Mouse (Mus musculus) NIH3T3 (cell line): ENCODE data around the gene Rasgef1b.
A peak's percentile ranks its signal among the peaks of the same experiment; 100 is the strongest.

Experiments
- DNase-seq: peaks from one replicate; pipeline ENCODE4 v3.0.0-alpha.2; 2012; ENCODE audit warnings: low read depth

Gene Rasgef1b

DNA sequence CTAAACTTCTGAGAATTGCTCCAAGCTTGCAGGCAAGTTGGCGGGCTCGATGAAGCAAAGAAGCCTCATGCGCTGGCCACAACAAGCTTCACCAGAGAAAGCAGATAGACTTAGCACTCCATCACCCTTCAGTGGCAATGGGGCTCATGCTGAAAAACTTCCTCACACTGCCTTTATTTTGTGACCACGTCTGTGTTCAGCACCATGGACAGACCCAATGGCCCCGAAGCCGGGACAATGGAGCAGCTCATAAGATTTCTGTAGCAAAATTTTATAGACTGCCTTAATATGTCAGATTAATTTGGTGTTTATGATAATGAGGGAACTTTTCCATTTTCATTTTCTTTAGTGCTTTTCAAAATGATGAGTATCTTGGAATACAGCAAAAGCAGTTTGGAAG, 21.6 kb downstream of the Rasgef1b start:
- peak; percentile 68 for DNase-seq

DNA sequence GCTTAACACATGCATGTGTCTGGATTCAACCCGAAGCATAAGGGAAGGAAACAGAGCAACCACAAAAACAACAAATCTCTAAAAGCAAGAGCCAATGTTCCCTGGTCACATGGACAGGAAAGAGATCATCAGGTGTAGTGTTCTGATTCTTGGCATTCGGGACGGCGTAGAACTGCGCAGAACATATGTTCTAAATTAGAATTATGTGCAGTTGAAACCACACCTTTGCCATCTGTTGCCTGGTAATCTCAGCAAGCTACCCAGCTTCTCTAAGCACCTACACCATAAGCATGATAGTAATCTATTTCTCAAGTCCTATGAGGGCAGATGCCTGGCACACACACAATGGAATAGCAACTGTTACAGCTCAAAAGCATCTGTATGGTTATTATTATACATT, 27.1 kb downstream of the Rasgef1b start:
- DNase-seq, result no peak

DNA sequence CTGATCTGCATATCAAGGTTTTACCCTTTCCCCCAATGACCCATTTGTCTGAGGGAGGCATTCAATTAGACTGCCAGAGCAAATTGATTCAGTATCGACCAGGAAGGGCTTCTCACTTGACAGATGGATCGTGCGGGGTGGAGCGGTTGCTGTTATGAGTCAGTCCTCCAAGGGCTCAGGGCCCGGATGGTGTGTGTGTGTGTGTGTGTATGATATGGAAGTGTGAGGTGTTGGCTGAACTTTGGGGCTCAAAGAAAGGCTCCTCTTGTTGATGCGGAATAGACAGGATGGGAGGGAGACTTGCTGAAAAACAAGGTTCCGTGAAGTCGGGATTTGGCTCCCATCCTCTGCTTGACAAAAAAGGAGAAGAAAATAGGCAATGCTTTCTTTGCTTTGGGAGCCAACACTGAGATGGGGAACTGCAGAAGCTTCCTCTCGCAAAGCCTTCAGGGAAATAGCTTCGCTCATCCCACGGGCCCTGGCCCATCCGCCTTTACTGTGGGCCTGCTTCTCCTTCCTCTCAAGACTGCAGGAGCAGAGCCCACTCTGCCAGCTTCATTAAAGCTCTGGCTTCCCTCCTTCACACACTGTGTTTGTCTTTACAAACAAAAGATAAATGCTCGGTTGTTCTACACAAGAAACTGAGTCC, 34.0 kb downstream of the Rasgef1b start:
- no peak for DNase-seq

- DNase-seq, result no peak
These were observed 39.0 kb downstream of the Rasgef1b start for GRCm38 (mm10) chr5:99689909-99690308.

DNA sequence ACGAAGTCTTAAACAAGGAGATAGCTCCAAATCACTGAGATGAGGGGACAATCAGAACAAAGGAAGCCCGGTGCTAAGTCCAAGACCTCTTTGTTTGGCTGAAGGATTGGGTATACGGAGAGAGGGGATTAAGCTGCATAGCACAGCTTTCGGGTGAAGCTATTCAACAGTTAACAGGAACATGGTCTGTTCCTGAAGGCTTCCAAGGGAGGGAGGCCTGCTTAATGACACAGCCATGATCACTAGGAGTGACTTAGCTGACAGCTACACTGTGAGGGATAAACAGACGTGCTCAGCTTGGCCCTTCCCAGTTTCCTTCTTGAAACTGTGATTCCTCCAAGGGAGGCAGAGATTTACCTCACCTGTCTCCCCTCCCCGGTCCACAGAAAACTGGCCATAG, 41.0 kb downstream of the Rasgef1b start:
- DNase-seq, result no peak

DNA sequence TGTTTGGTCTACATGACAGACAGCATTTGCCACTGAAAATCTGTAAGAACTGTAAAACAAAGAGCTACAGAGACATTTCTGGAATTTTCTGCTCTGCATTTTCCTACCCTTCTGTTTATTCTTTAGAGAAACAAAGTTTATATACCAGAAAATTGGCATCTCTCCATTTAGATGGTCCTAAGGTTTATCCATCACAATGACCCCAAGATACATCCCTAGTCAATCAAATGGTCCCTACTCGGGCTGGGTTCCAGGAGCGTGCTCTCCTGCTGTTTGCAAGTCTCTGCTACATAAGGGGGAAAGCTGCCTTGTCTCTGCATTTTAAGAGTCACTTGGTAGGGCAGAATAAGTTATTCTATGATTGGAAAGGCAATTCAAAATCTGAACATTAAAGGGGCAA, 44.8 kb downstream of the Rasgef1b start:
- DNase-seq, result no peak

DNA sequence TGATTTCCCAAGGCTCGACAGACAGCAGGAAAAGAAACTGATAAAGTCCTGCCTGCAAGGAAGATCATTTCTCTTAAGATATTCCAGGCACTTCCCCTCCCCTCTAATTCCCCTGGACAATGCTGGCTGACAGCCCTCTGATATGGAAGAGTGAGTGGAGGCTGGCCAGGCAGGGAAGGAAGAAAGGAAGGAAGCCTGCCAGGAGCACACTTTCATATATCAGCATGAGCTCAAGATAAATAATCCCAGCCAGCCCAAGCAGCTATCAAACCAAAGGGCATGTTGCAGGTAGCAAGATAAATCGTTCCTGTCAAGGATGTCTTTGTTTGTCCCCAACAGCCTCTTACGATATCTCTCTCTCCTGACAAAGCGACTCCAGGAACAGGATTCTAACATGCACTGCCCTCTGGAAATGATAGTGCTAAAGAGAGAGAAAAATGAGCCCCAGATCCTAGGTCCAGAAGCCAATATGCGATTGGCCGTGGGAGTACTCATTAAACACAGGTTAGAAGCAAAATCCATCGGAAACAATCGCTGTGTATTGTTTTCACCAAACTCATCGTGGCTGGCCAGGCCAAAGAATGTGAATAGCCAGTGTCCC, 58.8 kb downstream of the Rasgef1b start:
- DNase-seq, result no peak

DNA sequence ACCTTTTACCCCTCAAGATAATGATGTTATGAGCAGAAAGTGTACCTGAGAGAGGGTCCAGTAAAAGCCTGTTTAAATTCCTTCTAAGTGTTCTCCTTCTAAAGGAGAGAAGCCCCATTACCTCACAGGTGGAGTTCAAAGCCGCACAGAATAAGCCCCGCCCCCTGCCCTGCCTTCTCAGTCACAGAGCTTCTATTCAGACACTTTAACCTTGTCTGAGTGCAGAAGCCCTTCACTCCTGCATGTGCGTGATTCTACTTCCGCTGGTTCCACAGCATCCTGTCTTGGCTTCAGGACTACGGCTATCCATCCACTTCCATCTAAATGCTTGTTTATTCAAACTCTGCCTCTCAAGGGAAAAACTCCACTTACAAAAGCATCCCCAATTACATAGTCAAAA, 72.8 kb downstream of the Rasgef1b start:
- DNase-seq, result no peak

DNA sequence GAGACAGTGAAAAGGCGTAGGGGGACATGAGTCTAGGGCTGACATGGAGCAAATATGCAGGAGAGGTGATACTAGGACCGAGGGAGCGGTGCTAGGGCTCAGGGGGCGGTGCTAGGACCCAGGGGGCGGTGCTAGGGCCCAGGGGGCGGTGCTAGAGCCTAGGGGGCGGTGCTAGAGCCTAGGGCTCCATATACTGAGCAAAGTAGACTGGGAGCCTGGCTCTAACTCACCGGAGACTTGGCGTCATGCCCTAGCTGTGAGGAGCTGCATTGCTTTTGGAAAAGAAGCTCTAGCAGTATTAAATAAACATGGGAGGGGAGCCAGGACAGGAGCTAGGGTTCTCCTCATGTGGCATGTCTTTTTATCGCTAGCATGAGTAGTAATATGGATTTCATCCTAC, 75.9 kb downstream of the Rasgef1b start:
- DNase-seq, result peak; percentile 14

DNA sequence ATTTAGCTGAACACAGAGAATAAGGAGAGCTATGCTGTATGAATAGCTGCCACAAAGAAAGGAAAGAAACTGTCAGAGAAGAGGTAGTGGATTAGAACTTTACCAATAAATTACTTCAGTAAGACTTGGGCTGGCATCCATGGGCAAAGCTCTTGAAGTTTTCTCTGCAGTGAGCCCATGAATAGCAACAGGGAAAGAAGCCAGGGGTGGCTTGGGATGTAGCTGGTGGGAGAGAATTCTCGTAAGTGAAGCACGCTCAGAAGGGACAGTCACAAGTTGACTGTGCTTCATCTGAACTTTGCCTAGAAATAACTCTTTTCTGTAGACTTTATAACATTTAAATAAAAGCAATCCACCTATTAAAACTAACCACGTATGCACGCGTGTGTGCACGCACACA, 87.5 kb downstream of the Rasgef1b start:
- no peak for DNase-seq

DNA sequence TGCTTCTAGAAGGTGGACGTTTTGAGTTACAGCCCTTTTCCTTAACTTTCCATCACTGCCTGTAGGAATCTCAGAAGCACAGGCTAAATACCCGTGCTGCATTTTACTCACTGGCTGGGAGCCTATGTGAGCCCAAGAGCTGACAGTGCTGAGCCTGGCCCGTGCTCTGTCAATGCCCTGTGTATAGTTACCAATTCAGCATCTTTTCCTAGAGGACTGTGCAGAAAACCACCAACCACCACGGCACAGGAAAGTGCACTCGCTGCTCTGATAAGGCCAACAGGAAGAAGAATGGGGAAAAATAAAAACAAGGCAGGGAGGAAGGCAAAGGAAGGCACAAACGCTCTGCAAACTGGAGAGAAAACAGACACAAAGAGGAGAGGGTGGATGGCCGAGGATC, 92.3 kb downstream of the Rasgef1b start:
- no peak for DNase-seq

GRCm38 (mm10) chr5:99634010-99634541, 94.8 kb downstream of the Rasgef1b start:
- no peak for DNase-seq

DNA sequence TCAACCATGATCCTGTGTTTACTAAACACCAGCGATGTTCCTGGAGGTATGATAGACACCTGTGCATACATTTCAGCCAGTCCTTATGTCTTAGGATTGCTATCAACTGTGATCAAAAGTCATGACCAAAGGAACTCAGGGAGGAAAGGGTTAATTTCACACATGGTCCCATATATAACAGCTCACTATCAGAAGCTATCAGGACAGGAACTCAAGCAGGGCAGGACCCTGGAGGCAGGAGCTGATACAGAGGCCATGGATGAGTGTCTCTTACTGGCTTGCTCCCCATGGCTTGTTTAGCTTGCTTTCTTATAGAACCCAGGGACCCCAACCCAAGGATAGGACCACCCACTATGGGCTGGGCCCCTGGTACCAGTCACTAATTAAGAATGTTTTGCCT, 95.3 kb downstream of the Rasgef1b start:
- DNase-seq, result no peak

- DNase-seq, result no peak
These were observed 96.1 kb downstream of the Rasgef1b start for GRCm38 (mm10) chr5:99632649-99633310.

DNA sequence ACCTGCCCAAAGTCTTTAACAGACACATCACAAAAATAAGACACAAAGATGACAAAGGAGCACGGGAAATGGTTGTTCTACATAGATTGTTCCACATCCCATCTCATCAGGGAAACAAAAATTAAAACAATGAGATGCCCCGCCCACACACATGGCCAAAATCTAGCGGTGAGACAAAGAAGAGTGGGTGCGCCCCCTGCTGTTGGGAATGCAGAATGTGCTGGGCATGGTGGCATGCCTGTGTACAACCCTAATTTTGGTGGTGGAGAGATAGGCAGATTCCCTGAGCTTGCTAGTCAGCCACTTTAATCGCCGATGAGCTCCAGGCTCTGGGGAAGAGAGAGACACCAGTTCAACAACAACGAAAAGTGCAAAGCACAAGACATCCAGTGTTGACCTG, 98.8 kb downstream of the Rasgef1b start:
- DNase-seq, result peak; percentile 13

DNA sequence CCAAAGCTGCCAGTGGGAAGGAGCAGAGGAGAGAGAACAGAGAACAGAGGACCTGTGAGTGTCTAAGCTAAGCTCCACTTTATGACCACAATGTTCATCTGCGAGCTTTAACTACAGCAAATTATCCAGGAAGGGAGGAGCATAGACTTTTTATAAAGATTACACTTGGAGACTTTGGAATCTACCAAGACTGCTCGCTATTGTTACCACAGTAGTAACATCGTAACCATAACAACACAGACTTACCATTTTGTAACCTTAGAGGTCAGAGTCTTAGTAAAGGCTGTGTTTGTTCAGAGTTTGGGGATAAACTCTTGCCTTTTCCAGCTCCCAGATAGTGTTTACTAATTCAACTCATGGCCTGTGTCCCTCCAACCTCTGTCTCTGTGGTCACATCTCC, 103.3 kb downstream of the Rasgef1b start:
- no peak for DNase-seq

GRCm38 (mm10) chr5:99620771-99621170, 108.1 kb downstream of the Rasgef1b start:
- DNase-seq, result no peak

GRCm38 (mm10) chr5:99617271-99617800, 111.5 kb downstream of the Rasgef1b start:
- peak; percentile 9 for DNase-seq

- no peak for DNase-seq
These were observed 115.3 kb downstream of the Rasgef1b start for GRCm38 (mm10) chr5:99613321-99614118.

- DNase-seq, result no peak
These were observed 121.3 kb downstream of the Rasgef1b start for GRCm38 (mm10) chr5:99607602-99608001.

GRCm38 (mm10) chr5:99606164-99606858, 122.6 kb downstream of the Rasgef1b start:
- DNase-seq, result no peak
